Mouse (Mus musculus) heart, adult 18-20 months (tissue): ENCODE measurements around the gene Gjc1. TPM values are rescaled to one million over a fixed set of nuclear protein-coding genes. Genes with fewer than 3 reads are reported as not detected.

ENCODE experiments used
- total RNA-seq, 2 experiments: library from RNA; stranded (reverse); gene quantifications; 2 replicates each; pipeline ENCODE4 v1.2.3; 2021

Gene Gjc1
- total RNA-seq, 2 experiments from 2014 or later: 17.2 to 18.2 TPM

Other genes starting within 250 kb of the Gjc1 start
- gene Gm11627, start 240.2 kb downstream of the Gjc1 start, total RNA-seq: 1 to 10 TPM; 1.1 to 1.2 TPM
- 1 to 10 TPM; 2.0 to 2.2 TPM for gene Fzd2, start 215.3 kb downstream of the Gjc1 start, total RNA-seq
- not detected for gene Meioc, start 156.0 kb downstream of the Gjc1 start, total RNA-seq
- gene Ccdc43, start 121.9 kb downstream of the Gjc1 start, total RNA-seq: 10 to 100 TPM; 20.4 to 29.6 TPM
- gene Adam11, start 58.3 kb downstream of the Gjc1 start, total RNA-seq: 1 to 10 TPM; 6.6 to 7.5 TPM
- 10 to 100 TPM; 10.6 to 15.7 TPM for gene Higd1b, start 16.1 kb upstream of the Gjc1 start, total RNA-seq
- 10 to 100 TPM; 34.1 to 42.6 TPM for gene Eftud2, start 61.3 kb upstream of the Gjc1 start, total RNA-seq
- not detected for gene Ccdc103, start 61.5 kb upstream of the Gjc1 start, total RNA-seq
- not detected for gene Fam187a, start 65.5 kb upstream of the Gjc1 start, total RNA-seq
- under 1 TPM; 0.10 to 0.15 TPM for gene Gfap, start 81.2 kb upstream of the Gjc1 start, total RNA-seq
- under 1 TPM in 1 of 2 experiments, not detected in 1; 0.25 TPM for gene Kif18b, start 105.4 kb upstream of the Gjc1 start, total RNA-seq
- not detected for gene C1ql1, start 127.0 kb upstream of the Gjc1 start, total RNA-seq
- gene Nmt1, start 208.5 kb upstream of the Gjc1 start, total RNA-seq: 10 to 100 TPM; 67.5 to 74.8 TPM
- 10 to 100 TPM; 60.9 to 72.9 TPM for gene Dcakd, start 208.6 kb upstream of the Gjc1 start, total RNA-seq